Mouse (Mus musculus): ENCODE measurements at regions not wholly inside any gene's neighbourhood (a gene's known extent, or its start where the extent isn't known, plus 50 kb on each side); places are given as distances from the start of the nearest gene placed in this dataset.

DNA sequence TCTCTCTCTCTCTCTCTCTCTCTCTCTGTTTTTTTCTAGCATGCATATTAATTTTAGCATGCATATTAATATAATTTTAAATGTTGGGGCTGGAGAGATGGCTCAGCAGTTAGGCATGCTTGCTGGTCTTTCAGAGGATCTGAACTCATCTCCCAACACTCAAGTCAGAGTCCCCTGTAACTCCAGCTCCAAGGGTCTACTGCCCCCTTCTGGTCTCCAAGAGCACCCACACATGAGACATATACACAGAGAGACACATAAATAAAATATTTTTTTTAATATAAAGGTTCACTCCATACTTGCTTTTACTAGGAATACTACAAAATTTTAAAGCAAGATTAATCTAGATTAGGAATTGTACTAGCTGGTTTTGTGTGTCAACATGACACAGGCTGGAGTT, 155.2 kb downstream of the Cep170 start:
- H3K27me3 ChIP-seq (ENCODE audit: control insufficient read depth, insufficient read depth, low read length), result no peaks in the 10 kb centered on the region
- H3K79me2 ChIP-seq (ENCODE audit: control insufficient read depth, insufficient read depth, low read length), result no peaks in the 10 kb centered on the region
- TF ChIP-seq CTCF (IDR thresholded peaks at IDR 0.05; ENCODE audit: low read depth, low read length) (no peak), POLR2A (IDR thresholded peaks at IDR 0.05; ENCODE audit: extremely low read depth, insufficient read depth, low read length) (no peak)
- no peaks in the 10 kb centered on the region for H3K4me1 ChIP-seq (ENCODE audit: control insufficient read depth, insufficient read depth, low read length)
- no peak overlapping the region for H3K27ac ChIP-seq (replicated peaks; ENCODE audit: insufficient read depth, low read depth, low read length)
- DNase-seq (ENCODE audit: extremely low read depth, low read depth, low spot score), result no peak
- no peaks in the 10 kb centered on the region for H3K36me3 ChIP-seq (ENCODE audit: control insufficient read depth, insufficient read depth, low read length)
- no peak overlapping the region for H3K9ac ChIP-seq (ENCODE audit: low read depth, low read length)
- H3K4me3 ChIP-seq (ENCODE audit: insufficient read depth, low read depth, low read length), result no peak overlapping the region

DNA sequence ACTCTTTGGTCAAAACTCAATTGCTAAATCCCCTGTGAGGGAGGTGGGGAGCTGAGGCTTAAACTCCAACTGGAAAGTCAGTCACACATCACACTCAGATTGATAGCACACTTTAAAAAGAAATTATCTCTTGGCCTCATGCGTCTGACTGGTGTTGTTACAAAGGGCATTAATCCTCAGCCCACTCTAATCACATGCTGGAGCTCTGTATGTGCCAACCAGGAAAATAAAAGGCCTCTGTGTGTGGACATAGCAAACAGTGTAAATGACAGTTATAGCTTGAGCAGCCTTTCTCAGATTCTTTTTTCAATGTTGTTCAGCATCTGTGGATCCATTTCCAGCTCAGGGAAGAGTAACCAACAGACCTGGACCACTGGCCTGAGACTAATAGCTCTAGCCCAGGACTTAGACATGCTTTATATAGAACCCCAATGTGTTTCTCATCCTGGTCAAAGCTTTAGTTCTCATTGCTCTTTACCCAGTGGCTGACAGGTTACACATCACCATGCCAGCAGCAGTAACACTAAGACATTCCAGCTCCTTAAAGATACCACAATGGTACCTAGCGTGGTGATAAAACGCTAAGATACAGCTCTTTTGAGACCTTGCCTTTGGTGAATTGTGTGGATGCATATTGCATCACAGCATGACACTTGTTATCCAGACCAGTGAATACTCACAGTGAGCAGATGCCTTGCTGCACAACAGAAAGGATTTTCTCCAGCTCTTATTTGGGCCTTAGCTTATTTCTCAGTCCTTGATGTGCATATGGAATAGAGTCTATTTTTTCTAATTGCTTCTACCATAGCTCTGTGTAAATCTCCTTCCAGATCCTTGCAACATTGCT, 158.2 kb downstream of the Cep170 start:
- WGBS, result 73% methylated on average over 3 of the region's 3 CpGs
- DNase-seq (ENCODE audit: extremely low read depth, low read depth, low spot score), result no peak
- Histone ChIP-seq H3K9ac (ENCODE audit: low read depth, low read length) (no peak overlapping the region), H3K4me1 (ENCODE audit: control insufficient read depth, insufficient read depth, low read length) (no peaks in the 10 kb centered on the region), H3K4me3 (ENCODE audit: insufficient read depth, low read depth, low read length) (no peak overlapping the region), H3K27ac (replicated peaks; ENCODE audit: insufficient read depth, low read depth, low read length) (no peak overlapping the region), H3K36me3 (ENCODE audit: control insufficient read depth, insufficient read depth, low read length) (no peaks in the 10 kb centered on the region), H3K27me3 (ENCODE audit: control insufficient read depth, insufficient read depth, low read length) (no peaks in the 10 kb centered on the region), H3K79me2 (ENCODE audit: control insufficient read depth, insufficient read depth, low read length) (no peaks in the 10 kb centered on the region)
- TF ChIP-seq POLR2A (IDR thresholded peaks at IDR 0.05; ENCODE audit: extremely low read depth, insufficient read depth, low read length) (no peak), CTCF (IDR thresholded peaks at IDR 0.05; ENCODE audit: low read depth, low read length) (no peak)

DNA sequence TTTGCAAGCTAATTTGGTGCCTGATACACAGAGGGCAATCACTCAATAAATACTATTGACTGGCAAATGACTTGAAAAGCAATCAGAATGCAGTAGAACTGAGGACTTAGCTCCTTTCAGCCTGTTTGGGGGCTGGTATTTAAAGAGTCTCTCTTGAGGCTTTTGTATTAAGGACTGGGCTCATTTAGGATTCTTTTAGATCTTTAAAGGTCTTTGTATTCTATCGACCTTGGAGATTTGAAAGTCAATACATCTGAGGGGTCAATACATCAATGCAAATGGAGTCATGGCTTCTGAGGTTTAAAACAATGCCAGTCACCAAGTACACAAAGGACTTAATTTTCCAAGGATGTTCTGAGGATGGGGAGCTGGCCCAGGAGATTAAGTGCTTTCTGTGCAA, 169.6 kb downstream of the Cep170 start:
- Histone ChIP-seq H3K36me3 (ENCODE audit: control insufficient read depth, insufficient read depth, low read length) (no peaks in the 10 kb centered on the region), H3K4me1 (ENCODE audit: control insufficient read depth, insufficient read depth, low read length) (no peaks in the 10 kb centered on the region), H3K27me3 (ENCODE audit: control insufficient read depth, insufficient read depth, low read length) (no peaks in the 10 kb centered on the region), H3K79me2 (ENCODE audit: control insufficient read depth, insufficient read depth, low read length) (no peaks in the 10 kb centered on the region), H3K27ac (replicated peaks; ENCODE audit: insufficient read depth, low read depth, low read length) (no peak overlapping the region), H3K4me3 (ENCODE audit: insufficient read depth, low read depth, low read length) (no peak overlapping the region), H3K9ac (ENCODE audit: low read depth, low read length) (no peak overlapping the region)
- WGBS, result 5% methylated on average over 1 of the region's 1 CpGs
- no peak for TF ChIP-seq POLR2A (IDR thresholded peaks at IDR 0.05; ENCODE audit: extremely low read depth, insufficient read depth, low read length)
- TF ChIP-seq CTCF (IDR thresholded peaks at IDR 0.05; ENCODE audit: low read depth, low read length), result no peak
- DNase-seq (ENCODE audit: extremely low read depth, low read depth, low spot score), result no peak

DNA sequence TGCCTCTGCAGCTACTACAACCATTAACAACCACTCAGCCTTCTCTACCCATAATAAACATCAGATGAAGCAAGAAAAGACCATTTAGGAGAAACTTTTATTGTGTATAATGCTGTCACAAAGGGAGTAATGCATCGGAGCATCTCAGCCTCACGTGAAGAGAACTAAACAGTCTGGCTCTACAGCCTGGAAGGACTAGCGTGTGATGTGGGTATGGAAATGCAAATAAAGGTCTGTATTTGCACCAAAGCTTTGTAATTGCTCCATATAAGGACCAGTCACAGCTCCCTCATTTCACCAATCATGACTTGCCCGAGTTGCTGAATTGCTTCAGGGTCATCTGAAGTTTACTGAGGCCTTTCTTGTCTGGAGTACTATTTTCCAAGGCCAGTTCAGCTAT, 190.7 kb downstream of the Cep170 start:
- no peaks in the 10 kb centered on the region for H3K36me3 ChIP-seq (ENCODE audit: control insufficient read depth, insufficient read depth, low read length)
- TF ChIP-seq POLR2A (IDR thresholded peaks at IDR 0.05; ENCODE audit: extremely low read depth, insufficient read depth, low read length) (no peak), CTCF (IDR thresholded peaks at IDR 0.05; ENCODE audit: low read depth, low read length) (no peak)
- H3K4me3 ChIP-seq (ENCODE audit: insufficient read depth, low read depth, low read length), result no peak overlapping the region
- H3K27ac ChIP-seq (replicated peaks; ENCODE audit: insufficient read depth, low read depth, low read length), result no peak overlapping the region
- no peaks in the 10 kb centered on the region for H3K79me2 ChIP-seq (ENCODE audit: control insufficient read depth, insufficient read depth, low read length)
- 82% methylated on average over 4 of the region's 4 CpGs for WGBS
- H3K9ac ChIP-seq (ENCODE audit: low read depth, low read length), result no peak overlapping the region
- H3K4me1 ChIP-seq (ENCODE audit: control insufficient read depth, insufficient read depth, low read length), result no peaks in the 10 kb centered on the region
- DNase-seq (ENCODE audit: extremely low read depth, low read depth, low spot score), result no peak
- H3K27me3 ChIP-seq (ENCODE audit: control insufficient read depth, insufficient read depth, low read length), result no peaks in the 10 kb centered on the region

DNA sequence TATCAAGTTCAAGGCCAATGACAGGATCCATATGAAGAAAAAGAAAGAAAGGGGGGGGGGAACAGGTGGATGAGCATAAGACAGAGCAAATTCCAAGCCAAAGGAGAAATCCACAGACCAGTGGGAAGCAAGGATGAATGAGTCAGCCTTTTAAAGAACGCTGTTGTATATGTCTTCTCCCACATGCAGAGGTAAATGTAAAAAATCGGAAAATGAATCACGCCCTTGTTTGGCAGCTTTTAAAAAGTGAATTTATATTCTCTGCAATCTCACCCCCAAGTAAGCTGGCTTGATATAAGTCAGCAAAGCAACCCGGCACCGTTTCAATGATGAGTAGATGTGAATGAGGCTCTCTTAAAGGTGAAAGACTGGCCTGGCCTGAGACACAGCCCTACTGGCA, 191.7 kb downstream of the Cep170 start:
- no peak for DNase-seq (ENCODE audit: extremely low read depth, low read depth, low spot score)
- Histone ChIP-seq H3K27me3 (ENCODE audit: control insufficient read depth, insufficient read depth, low read length) (no peaks in the 10 kb centered on the region), H3K27ac (replicated peaks; ENCODE audit: insufficient read depth, low read depth, low read length) (no peak overlapping the region), H3K4me3 (ENCODE audit: insufficient read depth, low read depth, low read length) (no peak overlapping the region), H3K4me1 (ENCODE audit: control insufficient read depth, insufficient read depth, low read length) (no peaks in the 10 kb centered on the region), H3K79me2 (ENCODE audit: control insufficient read depth, insufficient read depth, low read length) (no peaks in the 10 kb centered on the region), H3K36me3 (ENCODE audit: control insufficient read depth, insufficient read depth, low read length) (no peaks in the 10 kb centered on the region), H3K9ac (ENCODE audit: low read depth, low read length) (no peak overlapping the region)
- TF ChIP-seq CTCF (IDR thresholded peaks at IDR 0.05; ENCODE audit: low read depth, low read length) (no peak), POLR2A (IDR thresholded peaks at IDR 0.05; ENCODE audit: extremely low read depth, insufficient read depth, low read length) (no peak)
- 91% methylated on average over 5 of the region's 5 CpGs for WGBS

DNA sequence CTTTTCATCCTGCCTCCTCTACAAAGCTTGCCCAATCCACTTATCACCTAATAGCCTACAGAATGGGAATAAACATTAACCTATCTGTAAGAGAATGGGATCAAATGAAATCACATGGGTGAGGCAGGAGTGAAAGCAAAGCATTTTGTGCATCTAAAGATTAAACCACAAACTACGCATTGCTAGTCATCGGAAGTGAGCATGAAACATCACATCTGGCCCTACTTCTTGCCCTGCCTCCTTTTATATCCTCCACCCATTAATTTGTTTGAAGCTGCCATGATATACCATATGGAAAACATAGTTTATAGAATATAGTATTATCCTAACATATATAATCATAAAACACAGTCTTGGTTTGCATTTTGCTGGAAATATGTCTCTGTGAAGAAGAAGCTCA, 192.6 kb downstream of the Cep170 start:
- TF ChIP-seq CTCF (IDR thresholded peaks at IDR 0.05; ENCODE audit: low read depth, low read length) (no peak), POLR2A (IDR thresholded peaks at IDR 0.05; ENCODE audit: extremely low read depth, insufficient read depth, low read length) (no peak)
- H3K79me2 ChIP-seq (ENCODE audit: control insufficient read depth, insufficient read depth, low read length), result no peaks in the 10 kb centered on the region
- no peak overlapping the region for H3K27ac ChIP-seq (replicated peaks; ENCODE audit: insufficient read depth, low read depth, low read length)
- 92% methylated on average over 2 of the region's 2 CpGs for WGBS
- no peaks in the 10 kb centered on the region for H3K4me1 ChIP-seq (ENCODE audit: control insufficient read depth, insufficient read depth, low read length)
- no peaks in the 10 kb centered on the region for H3K36me3 ChIP-seq (ENCODE audit: control insufficient read depth, insufficient read depth, low read length)
- no peaks in the 10 kb centered on the region for H3K27me3 ChIP-seq (ENCODE audit: control insufficient read depth, insufficient read depth, low read length)
- DNase-seq (ENCODE audit: extremely low read depth, low read depth, low spot score), result no peak
- no peak overlapping the region for H3K9ac ChIP-seq (ENCODE audit: low read depth, low read length)
- no peak overlapping the region for H3K4me3 ChIP-seq (ENCODE audit: insufficient read depth, low read depth, low read length)
